Mouse (Mus musculus) thymus, adult 2 months (tissue): Measurements from ENCODE around the gene Nup43.

Experiments
- CTCF ChIP-seq: fragments of 200-500 bp; IDR thresholded peaks from 2 replicates; pipeline ENCODE4 v1.5.1; 2012; ENCODE audit warnings: mild to moderate bottlenecking, control low read depth, low read length, moderate library complexity, borderline replicate concordance; ENCODE audit not compliant: control insufficient read depth, poor library complexity, insufficient read depth; ENCODE audit errors: extremely low read depth
- POLR2A ChIP-seq: fragments of 200-500 bp; IDR thresholded peaks from 2 replicates; pipeline ENCODE4 v1.6.1; 2012; ENCODE audit warnings: mild to moderate bottlenecking, low read length, control low read depth, moderate library complexity; ENCODE audit not compliant: control insufficient read depth, poor library complexity, insufficient read depth; ENCODE audit errors: extremely low read depth

DNA sequence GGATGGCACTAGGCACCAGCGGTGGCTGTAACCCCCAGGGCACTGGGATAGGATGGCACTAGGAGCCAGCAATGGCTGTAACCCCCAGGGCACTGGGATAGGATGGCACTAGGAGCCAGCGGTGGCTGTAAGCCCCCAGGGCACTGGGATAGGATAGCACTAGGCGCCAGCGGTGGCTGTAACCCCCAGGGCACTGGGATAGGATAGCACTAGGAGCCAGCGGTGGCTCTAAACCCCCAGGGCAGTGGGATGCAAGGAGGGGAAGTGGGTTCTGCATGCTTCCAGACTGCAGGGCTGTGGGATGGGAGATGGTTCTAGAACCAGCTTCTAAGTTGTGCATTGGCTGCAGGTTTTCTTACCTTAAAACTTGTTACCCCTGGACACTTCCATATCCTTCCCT is 46.6 kb upstream of the Nup43 start:
- TF ChIP-seq CTCF (no peak), POLR2A (no peak)
